Mouse (Mus musculus) layer of hippocampus, postnatal 14 days (tissue): Measurements from ENCODE around the gene Smpd2. TPM values are rescaled to one million over a fixed set of nuclear protein-coding genes. Genes with fewer than 3 reads are reported as not detected.
A peak's percentile ranks its signal among the peaks of the same experiment; 100 is the strongest.

ENCODE experiments used
- DNase-seq, 2 experiments: peaks; one replicate each; pipeline ENCODE4 v3.0.0; 2021 to 2022; ENCODE audit warnings: low spot score in 2 of 2, mixed read lengths in 1 of 2
- long read RNA-seq, 2 experiments: library from polyadenylated mRNA; stranded (forward); transcript quantifications; one replicate each; pipeline ENCODE4 v2.0.0; 2021
- total RNA-seq, 2 experiments: library from RNA; stranded (reverse); gene quantifications; 2 replicates each; pipeline ENCODE4 v1.2.3; 2021

Smpd2 gene
- total RNA-seq = 10 to 100 TPM; 21.1 to 23.3 TPM
- long read RNA-seq, experiment 1, transcript Smpd2-201 (10 exons, 1,602 nt) = major isoform, 22 of 26 reads
- long read RNA-seq, experiment 1, partial matches to known transcripts = 1 of 26 reads
- long read RNA-seq, experiment 1, other reads (novel, unspliced or antisense) = 3 of 26 reads
- long read RNA-seq, experiment 2, transcript Smpd2-201 (10 exons, 1,602 nt) = major isoform, 29 of 41 reads
- long read RNA-seq, experiment 2, partial matches to known transcripts = 2 of 41 reads
- long read RNA-seq, experiment 2, other reads (novel, unspliced or antisense) = 10 of 41 reads

- DNase-seq = peak; percentile 91 to 96
These were observed at the start of gene Smpd2, which contains the start of gene Ppil6 for GRCm38 (mm10) chr10:41489708-41490517. Smpd2 (minus strand) TSS chr10:41490369. Ppil6 (plus strand) TSS chr10:41490439.

DNA sequence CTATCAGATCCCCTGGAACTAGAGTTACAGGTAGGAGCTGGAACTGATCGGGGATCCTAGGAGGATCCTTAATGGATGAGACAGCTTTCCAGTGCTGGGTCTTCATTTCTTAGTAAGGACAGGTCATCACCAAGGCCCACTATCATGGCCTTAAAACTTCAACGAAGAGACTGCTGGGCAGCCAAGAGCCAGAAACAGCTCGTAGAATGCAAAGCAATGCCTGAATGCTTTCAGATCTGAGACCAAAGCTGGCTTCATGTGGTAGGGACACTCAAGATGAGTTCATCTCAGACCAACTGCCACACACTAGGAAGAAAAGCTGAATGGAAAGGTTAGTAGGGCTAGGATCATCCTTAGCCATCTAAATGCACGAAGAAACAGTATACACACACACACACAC, 48.8 kb upstream of the Smpd2 start:
- DNase-seq = no peak

DNA sequence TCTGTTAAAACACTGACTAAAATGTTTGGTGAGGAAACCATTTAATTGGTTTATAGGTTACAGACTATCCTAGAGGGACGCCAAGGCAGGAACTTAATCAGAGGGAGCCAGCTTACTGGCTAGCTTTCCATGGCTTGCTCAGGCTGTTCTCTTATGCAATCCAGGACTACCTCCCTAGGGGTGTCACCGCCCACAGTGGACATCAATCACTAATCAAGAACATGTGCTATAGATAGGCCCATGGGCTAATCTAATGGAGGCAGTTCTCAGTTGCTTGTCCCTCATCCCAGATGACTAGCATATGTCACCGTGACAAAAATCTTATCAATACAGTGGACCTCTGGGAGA, 47.8 kb upstream of the Smpd2 start:
- no peak for DNase-seq

DNA sequence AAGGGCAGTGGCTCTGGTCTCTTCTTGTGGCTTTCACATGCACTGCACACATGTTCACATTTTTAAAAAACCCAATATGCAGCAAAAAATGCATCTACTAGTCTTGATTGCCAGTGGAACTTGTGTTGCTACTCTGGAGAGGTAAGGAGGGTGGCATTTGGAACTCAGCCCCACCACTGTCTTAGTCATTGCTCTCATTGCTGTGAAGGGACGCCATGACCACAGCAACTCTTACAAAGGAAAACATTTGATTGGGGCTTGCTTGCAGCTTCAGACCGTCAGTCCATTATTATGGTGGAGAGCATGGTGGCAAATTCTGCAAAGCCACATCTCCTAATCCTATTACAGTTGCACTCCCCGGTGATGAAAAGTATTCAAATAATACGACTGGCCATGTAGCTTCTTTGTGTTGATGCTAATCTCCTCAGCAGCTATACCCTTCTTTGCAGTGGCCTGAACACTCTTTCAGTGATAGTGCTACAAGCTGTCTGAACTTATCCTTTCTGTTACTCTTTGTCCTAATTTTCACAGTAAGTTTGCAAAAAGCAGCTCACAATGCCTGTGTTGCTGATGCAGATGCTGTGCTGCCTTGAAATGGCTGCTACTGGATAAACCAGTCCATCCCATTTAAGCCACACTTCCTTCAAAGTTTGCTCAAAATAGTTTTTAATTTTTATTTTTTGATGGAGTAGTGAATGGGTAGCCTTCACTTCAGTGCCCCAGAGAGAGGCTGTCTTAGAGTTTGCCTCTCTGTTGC, 47.2 kb upstream of the Smpd2 start:
- DNase-seq = no peak

DNA sequence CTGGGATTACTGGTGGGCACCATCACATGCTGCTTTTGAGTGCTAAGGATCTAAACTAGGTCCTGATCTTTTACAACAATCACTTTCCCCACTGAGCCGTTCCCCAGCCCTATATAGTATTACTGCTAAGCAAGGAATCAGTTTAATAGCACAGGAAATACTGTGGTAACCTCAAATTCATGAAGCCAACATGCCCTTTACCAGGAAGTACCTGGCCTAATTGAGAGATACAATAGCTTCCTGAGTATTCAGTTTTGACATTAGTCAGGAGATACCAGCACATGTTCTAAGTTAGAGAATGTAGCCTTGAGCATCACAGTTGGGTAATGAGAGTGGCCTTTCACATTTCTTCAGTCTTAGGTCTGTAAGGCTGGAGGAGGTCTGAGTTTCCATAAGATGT, 46.5 kb upstream of the Smpd2 start:
- no peak for DNase-seq

DNA sequence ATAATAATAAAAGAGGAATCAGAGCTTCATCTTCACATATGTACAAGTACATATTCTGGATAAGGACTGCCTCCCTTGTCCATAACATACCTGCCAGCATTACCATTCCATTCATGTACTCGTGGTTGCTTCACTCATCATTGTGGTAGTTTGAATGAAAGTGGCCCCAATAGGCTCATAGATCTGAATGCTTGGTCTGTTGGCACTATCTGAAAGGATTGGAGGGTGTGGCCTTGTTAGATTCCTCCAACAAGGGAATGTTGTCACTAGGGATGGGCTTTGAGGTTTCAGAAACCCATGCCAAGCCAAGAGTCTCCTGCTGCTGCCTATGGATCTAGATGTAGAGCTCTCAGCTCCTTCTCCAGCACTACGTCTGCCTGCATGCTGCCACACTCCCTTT, 45.8 kb upstream of the Smpd2 start:
- no peak for DNase-seq

DNA sequence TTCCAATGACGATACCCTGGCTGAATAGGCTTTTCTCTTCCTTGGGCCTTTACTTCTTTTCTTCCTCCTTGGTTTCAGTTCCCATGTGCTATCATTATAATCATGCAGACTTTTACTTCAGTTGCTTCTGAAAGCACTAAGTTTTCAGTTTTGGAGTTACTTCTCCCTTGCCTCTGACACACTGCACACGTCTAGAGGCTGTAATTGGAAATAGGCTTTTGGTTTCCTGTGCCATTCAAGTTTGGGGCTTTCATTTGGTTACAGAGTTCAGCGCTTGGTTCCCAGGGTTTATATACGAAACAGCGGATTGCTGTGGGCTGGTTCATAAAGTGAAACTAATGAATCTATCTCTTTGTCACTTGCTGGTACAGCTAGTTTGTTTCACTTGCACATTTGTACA, 39.8 kb upstream of the Smpd2 start:
- DNase-seq = no peak

GRCm38 (mm10) chr10:41525696-41526095, 35.5 kb upstream of the Smpd2 start:
- no peak for DNase-seq

GRCm38 (mm10) chr10:41523386-41523785, 33.2 kb upstream of the Smpd2 start:
- no peak for DNase-seq

DNA sequence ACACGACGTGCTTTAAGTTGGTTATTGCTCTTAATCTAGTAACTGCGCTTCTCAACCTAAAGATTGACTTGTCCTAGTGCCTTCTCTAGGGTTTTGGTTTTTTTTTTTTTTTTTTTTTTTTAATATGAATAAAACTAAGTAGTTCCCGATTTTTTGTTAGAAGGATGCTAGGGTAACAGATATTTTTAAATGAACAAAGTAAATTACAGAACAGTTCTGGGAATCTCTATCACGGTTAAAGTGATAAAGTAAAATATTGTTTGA, 30.2 kb upstream of the Smpd2 start:
- DNase-seq = no peak

DNA sequence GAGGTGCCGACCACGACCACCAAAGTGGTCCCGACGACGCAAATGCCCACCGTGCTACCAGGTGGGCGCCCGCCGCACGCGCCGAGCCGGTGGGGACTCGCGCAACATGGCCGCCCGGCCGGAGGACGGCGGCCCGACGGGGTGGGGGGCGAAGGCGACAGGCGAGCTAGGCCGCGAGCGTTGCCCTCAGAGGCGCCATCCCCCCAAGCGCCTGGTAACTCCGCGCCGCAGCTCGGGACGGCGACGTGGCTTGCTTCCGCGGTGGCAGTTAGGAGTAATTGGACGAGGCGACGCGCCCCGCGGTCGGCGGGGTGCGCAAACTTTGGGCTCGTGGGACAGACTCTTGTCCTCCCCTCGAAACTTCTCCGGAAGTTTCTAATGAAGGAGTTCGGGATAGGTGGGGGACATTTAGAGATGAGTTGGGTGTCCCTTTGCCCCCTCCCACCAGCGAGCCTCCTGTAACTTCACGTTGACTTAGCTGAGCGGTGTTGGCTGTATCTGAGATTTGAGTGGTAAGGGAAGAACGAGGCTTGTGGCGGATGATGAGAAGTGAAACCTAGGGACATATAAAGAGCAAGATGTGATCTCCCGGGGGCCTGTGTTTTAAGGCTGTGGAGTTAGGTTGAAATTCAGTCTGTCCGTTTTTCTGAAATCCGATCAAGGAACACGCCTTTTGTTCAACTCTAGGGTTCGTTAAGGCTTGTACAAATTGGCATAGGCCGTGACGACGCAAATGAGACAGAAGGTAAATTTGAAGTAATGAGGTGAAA, 29.7 kb upstream of the Smpd2 start:
- DNase-seq = peak in 1 of 2 experiments; percentile 45

DNA sequence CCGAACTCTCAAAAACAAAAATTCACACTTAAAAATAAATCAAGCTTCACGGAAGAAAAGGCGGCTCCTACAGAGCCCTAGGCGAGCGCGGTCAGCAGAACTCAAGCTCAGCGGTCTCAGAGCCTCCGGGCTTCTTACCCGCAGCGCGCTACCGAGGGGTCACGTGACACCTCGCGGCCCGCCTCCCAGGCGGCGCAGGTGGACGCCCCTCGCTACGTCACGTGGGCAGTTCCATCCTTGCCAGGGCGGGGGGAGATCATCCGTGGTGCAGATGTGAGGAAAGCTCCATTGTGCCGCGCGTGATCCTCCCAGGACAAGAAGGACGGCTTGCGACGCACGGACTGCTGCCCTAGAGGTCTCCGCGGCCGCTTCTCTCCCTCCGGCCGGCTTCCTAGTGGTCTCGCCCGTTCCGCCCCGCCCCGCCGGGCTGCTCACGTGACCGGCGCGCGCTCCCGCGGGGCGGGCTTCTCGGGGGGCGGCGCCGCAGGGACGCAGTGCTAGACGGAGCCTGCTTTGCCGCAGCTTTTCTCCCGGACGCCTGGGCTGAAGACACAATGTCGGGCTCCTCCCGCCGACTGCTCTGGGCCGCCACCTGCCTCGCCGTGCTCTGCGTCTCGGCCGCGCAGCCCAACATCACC, 28.9 kb upstream of the Smpd2 start, which contains the start of gene Cd164:
TSS of gene Cd164 (plus strand) at position 434 of the 638 bp plus-strand sequence.
- peak; percentile 92 to 94 for DNase-seq

- DNase-seq = peak; percentile 74 to 76
These were observed 28.4 kb upstream of the Smpd2 start for GRCm38 (mm10) chr10:41518508-41518980.

DNA sequence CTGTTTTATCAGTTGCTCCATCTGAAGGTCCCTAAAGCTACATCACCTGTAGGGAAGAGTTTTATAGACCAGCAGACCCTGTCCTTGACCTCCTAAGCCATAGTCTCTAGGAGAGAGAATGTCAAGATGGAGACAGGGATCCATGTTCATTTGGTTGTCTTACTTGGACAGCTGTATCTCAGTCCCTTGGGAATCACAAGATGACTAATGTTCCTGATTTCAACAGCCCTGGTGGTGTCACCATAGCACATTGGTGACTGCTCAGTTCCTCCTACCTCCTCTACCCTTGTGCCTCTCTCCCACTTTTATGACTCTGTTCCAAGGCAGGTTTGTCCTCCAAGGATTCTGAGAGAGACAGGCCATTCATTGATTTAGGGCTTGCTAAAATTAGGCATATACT, 24.8 kb upstream of the Smpd2 start:
- no peak for DNase-seq

DNA sequence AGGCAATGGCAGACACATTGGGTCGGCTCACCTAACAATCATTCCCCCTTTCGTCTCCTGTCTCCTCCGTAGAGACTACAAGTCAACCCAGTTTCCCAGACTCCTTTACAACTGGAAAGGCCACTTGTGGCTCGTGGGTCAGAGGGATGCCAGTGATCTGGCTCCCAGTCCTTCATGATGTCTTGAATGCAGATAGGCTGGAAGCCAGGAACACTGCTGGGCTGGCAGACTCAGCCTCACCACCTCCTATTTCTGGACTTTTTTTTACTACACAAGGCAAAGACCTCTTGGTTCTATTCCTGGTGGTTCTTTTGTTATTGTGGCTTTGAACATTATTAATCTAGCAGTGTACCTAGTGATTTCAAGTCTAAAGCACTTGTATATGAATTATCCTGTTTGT, 24.1 kb upstream of the Smpd2 start:
- DNase-seq = no peak

GRCm38 (mm10) chr10:41509160-41509559, 19.0 kb upstream of the Smpd2 start:
- no peak for DNase-seq

GRCm38 (mm10) chr10:41505446-41505845, 15.3 kb upstream of the Smpd2 start:
- peak; percentile 62 to 88 for DNase-seq

DNA sequence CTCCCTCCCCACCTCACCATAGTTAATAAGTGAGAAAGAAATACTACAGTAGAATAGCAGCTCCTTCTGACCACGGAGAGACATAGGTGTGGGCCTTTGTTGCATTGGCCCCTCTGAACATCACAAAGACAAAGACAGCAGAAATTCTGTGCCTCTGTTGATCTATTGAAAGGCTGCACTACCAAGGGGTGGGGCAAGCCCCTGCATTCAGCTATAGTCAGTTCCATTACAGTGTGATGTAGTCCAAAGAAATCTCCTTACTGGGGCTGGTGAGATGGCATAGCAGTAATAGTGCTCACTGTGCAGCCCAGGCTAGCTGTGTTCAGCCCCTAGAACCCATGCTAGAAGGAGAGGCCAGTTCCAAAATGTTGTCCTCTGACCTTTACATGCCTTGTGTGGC, 14.8 kb upstream of the Smpd2 start:
- no peak for DNase-seq

DNA sequence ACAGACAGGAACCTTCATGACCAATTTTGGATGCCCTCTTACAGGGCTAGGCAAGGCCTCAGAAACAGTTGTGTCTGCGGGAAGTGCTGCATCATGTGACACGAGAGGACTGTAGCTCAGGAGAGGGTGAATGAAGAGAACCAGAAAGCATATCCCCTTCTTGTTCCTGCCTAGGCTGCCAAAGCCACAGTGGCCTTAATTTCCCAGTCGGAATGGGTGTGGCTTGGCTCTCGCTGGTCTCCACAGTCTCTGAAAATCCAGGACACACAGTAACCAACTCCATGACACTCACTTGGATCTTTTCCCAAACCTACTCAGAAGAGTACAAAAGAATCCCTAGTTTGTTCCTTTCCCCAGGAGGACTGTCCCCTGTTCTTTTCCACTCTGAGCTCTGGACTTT, 10.8 kb upstream of the Smpd2 start:
- DNase-seq = peak in 1 of 2 experiments; percentile 62

DNA sequence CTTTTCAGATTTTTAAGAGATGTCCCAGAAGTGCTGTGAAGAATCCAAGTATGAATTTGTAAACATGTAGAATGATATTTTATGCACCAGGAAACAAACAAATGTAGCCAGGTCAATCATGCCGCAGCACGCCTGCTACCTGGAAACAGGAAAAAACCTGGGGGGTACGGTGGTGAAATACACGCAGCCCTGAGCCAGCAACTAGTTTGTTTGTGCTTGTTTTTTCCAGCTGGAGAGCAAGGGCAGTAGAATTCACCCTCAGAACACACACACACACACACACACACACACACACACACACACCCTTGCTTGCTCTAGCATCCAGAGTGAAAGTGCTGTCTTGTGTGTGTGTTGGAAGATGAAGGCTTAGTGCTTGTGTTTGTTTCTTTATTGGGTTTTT, 942 bp upstream of the Smpd2 start:
- DNase-seq = no peak

- no peak for DNase-seq
These were observed 327 bp upstream of the Smpd2 start for GRCm38 (mm10) chr10:41490518-41490873.
